Comparison of ENCODE assay signal across 16 mouse cellular contexts in genomic region chr13:94423600-94423999, GRCm38 (mm10).
DNase-seq lines count a peak whose midpoint lies in the region; ATAC-seq and TF ChIP-seq lines count a peak whose summit lies in the region.
"Had no signal": no experiment of that assay in that cellular context is flagged by ENCODE, and none has a peak within 500 bp of the region (broad histone marks: within the 10 kb centered on the region; RNA-seq: fewer than 3 reads in every experiment).

No protein-coding gene starts in this region.

- H3K4me3 ChIP-seq in forebrain, embryonic 14.5 days (ENCODE audit: low read depth, low read length) = no peak overlapping the region
- no peak overlapping the region for H3K4me3 ChIP-seq in forebrain, postnatal 0 days (ENCODE audit: low read depth, low read length)
- H3K4me3 ChIP-seq in forebrain, embryonic 16.5 days (replicated peaks; ENCODE audit: low read length) = no peak overlapping the region
- H3K4me3 ChIP-seq in forebrain, embryonic 12.5 days (replicated peaks) = no peak overlapping the region
- no peak overlapping the region for H3K4me3 ChIP-seq in liver, postnatal 0 days (ENCODE audit: low read depth, low read length)
- H3K4me3 ChIP-seq: embryonic facial prominence, embryonic 10.5 days; embryonic facial prominence, embryonic 12.5 days had no signal

- H3K4me1 ChIP-seq in forebrain, embryonic 14.5 days (ENCODE audit: control insufficient read depth, insufficient read depth, low read length) = no peaks in the 10 kb centered on the region
- H3K4me1 ChIP-seq in forebrain, postnatal 0 days (ENCODE audit: insufficient read depth) = no peaks in the 10 kb centered on the region
- H3K4me1 ChIP-seq in forebrain, embryonic 16.5 days (replicated peaks; ENCODE audit: control insufficient read depth, insufficient read depth, low read length) = 0 out of 2 replicates have a peak, but pooled peaks cover 3% of the 10 kb centered on the region
- no peaks in the 10 kb centered on the region for H3K4me1 ChIP-seq in forebrain, embryonic 12.5 days
- H3K4me1 ChIP-seq in liver, postnatal 0 days (ENCODE audit: insufficient read depth) = no peaks in the 10 kb centered on the region
- H3K4me1 ChIP-seq: embryonic facial prominence, embryonic 10.5 days; embryonic facial prominence, embryonic 12.5 days had no signal

- ATAC-seq in forebrain, embryonic 14.5 days = peak; percentile 79
- no peak for ATAC-seq in forebrain, postnatal 0 days
- peak; percentile 58 for ATAC-seq in forebrain, embryonic 16.5 days
- ATAC-seq in forebrain, embryonic 12.5 days (ENCODE audit: low FRiP score) = no peak
- no peak for ATAC-seq in liver, postnatal 0 days

- TF ChIP-seq EP300 in liver, postnatal 0 days (IDR thresholded peaks at IDR 0.05; ENCODE audit: low read depth) = no peak

- no peak overlapping the region for H3K9ac ChIP-seq in forebrain, embryonic 14.5 days (ENCODE audit: low read length)
- H3K9ac ChIP-seq in forebrain, postnatal 0 days = no peak overlapping the region
- no peak overlapping the region for H3K9ac ChIP-seq in forebrain, embryonic 16.5 days (replicated peaks; ENCODE audit: low read depth, low read length)
- H3K9ac ChIP-seq in forebrain, embryonic 12.5 days = no peak overlapping the region
- no peak overlapping the region for H3K9ac ChIP-seq in liver, postnatal 0 days (replicated peaks)
- H3K9ac ChIP-seq: embryonic facial prominence, embryonic 12.5 days had no signal

- H3K27ac ChIP-seq in forebrain, embryonic 14.5 days (ENCODE audit: low read depth, low read length) = no peak overlapping the region
- no peak overlapping the region for H3K27ac ChIP-seq in forebrain, postnatal 0 days (ENCODE audit: low read depth, low read length)
- H3K27ac ChIP-seq in forebrain, embryonic 16.5 days (ENCODE audit: low read length) = no peak overlapping the region
- no peak overlapping the region for H3K27ac ChIP-seq in forebrain, embryonic 12.5 days
- H3K27ac ChIP-seq in liver, postnatal 0 days (ENCODE audit: low read depth) = no peak overlapping the region
- H3K27ac ChIP-seq: embryonic facial prominence, embryonic 10.5 days; embryonic facial prominence, embryonic 12.5 days had no signal

- H3K36me3 ChIP-seq in forebrain, embryonic 14.5 days (ENCODE audit: control insufficient read depth, insufficient read depth, low read length) = peaks cover 3% of the 10 kb centered on the region; the same call in 1 of the 2 replicates
- H3K36me3 ChIP-seq in forebrain, postnatal 0 days (ENCODE audit: insufficient read depth) = 0 out of 2 replicates have a peak, but pooled peaks cover 3% of the 10 kb centered on the region
- H3K36me3 ChIP-seq in forebrain, embryonic 16.5 days (ENCODE audit: control insufficient read depth, insufficient read depth) = no peaks in the 10 kb centered on the region
- H3K36me3 ChIP-seq in forebrain, embryonic 12.5 days (replicated peaks) = no peaks in the 10 kb centered on the region; the same call in 1 of the 2 replicates
- peaks cover 4% of the 10 kb centered on the region; the same call in 1 of the 2 replicates for H3K36me3 ChIP-seq in liver, postnatal 0 days (replicated peaks; ENCODE audit: insufficient read depth, low read length)

- no peak for TF ChIP-seq CTCF in forebrain, postnatal 0 days (IDR thresholded peaks at IDR 0.05; ENCODE audit: low read depth)
- no peak for TF ChIP-seq CTCF in brain, embryonic 14.5 days (IDR thresholded peaks at IDR 0.05; ENCODE audit: borderline replicate concordance, extremely low read depth, insufficient read depth, insufficient read length)
- TF ChIP-seq CTCF in liver, postnatal 0 days (IDR thresholded peaks at IDR 0.05; ENCODE audit: low read depth) = no peak

- WGBS in forebrain, embryonic 14.5 days = 59% methylated on average over 5 of the region's 5 CpGs
- 37% methylated on average over 5 of the region's 5 CpGs for WGBS in forebrain, postnatal 0 days
- WGBS in forebrain, embryonic 16.5 days = 43% methylated on average over 5 of the region's 5 CpGs
- 68% methylated on average over 5 of the region's 5 CpGs for whole genome bisulfite sequencing in forebrain, embryonic 12.5 days
- WGBS in liver, postnatal 0 days (ENCODE audit: insufficient replicate concordance) = 85% methylated on average over 5 of the region's 5 CpGs

- no peaks in the 10 kb centered on the region for H3K9me3 ChIP-seq in forebrain, embryonic 14.5 days (replicated peaks; ENCODE audit: control insufficient read depth, low read length)
- no peaks in the 10 kb centered on the region for H3K9me3 ChIP-seq in forebrain, postnatal 0 days (ENCODE audit: low read length)
- H3K9me3 ChIP-seq in forebrain, embryonic 16.5 days (ENCODE audit: control insufficient read depth, low read length) = no peaks in the 10 kb centered on the region
- no peaks in the 10 kb centered on the region for H3K9me3 ChIP-seq in forebrain, embryonic 12.5 days
- no peaks in the 10 kb centered on the region for H3K9me3 ChIP-seq in liver, postnatal 0 days (ENCODE audit: low read length)
- H3K9me3 ChIP-seq: embryonic facial prominence, embryonic 10.5 days; embryonic facial prominence, embryonic 12.5 days had no signal

- H3K27me3 ChIP-seq in forebrain, embryonic 14.5 days (replicated peaks; ENCODE audit: control insufficient read depth, insufficient read depth, low read length) = no peaks in the 10 kb centered on the region
- no peaks in the 10 kb centered on the region for H3K27me3 ChIP-seq in forebrain, postnatal 0 days (ENCODE audit: insufficient read depth, low read length)
- H3K27me3 ChIP-seq in forebrain, embryonic 16.5 days (replicated peaks; ENCODE audit: control insufficient read depth, insufficient read depth, low read length) = no peaks in the 10 kb centered on the region
- no peaks in the 10 kb centered on the region for H3K27me3 ChIP-seq in forebrain, embryonic 12.5 days
- H3K27me3 ChIP-seq in liver, postnatal 0 days (ENCODE audit: insufficient read depth, low read length) = no peaks in the 10 kb centered on the region
- H3K27me3 ChIP-seq: embryonic facial prominence, embryonic 12.5 days had no signal

- no peak for TF ChIP-seq POLR2A in brain, embryonic 14.5 days (IDR thresholded peaks at IDR 0.05; ENCODE audit: borderline replicate concordance, extremely low read depth, insufficient read depth, insufficient read length, poor library complexity, severe bottlenecking)

- H3K4me2 ChIP-seq in forebrain, embryonic 14.5 days (ENCODE audit: low read length) = no peak overlapping the region
- no peak overlapping the region for H3K4me2 ChIP-seq in forebrain, postnatal 0 days (ENCODE audit: low read depth)
- no peak overlapping the region for H3K4me2 ChIP-seq in forebrain, embryonic 16.5 days (ENCODE audit: low read length)
- no peak overlapping the region for H3K4me2 ChIP-seq in forebrain, embryonic 12.5 days
- no peak overlapping the region for H3K4me2 ChIP-seq in liver, postnatal 0 days (ENCODE audit: low read depth, low read length)
- H3K4me2 ChIP-seq: embryonic facial prominence, embryonic 12.5 days had no signal

- peak; percentile 60 for DNase-seq in forebrain, embryonic 14.5 days (ENCODE audit: low spot score)
- DNase-seq in forebrain, postnatal 0 days = no peak
- peak; percentile 72 for DNase-seq in brain, embryonic 14.5 days (ENCODE audit: low read depth)
- no peak for DNase-seq in liver, postnatal 0 days
- DNase-seq: adrenal gland, adult 2 months; adrenal gland, postnatal 10 days; adrenal gland, postnatal 25 days; cerebellum, adult 11-12 months; cerebellum, adult 2 months; cerebellum, adult 9-10 months; cerebellum, postnatal 10 days; cerebellum, postnatal 25 days had no signal

Comparison
In these comparisons a context has a peak if more than half of its experiments do, and no peak if none do; other contexts are left out.
1. ATAC-seq: peak in forebrain, embryonic 14.5 days (single experiment) and forebrain, embryonic 16.5 days (single experiment); none in forebrain, postnatal 0 days (single experiment), forebrain, embryonic 12.5 days (single experiment) and liver, postnatal 0 days (single experiment).
2. DNase-seq: peak in forebrain, embryonic 14.5 days (single experiment) and brain, embryonic 14.5 days (single experiment); none in forebrain, postnatal 0 days (single experiment) and liver, postnatal 0 days (single experiment).